16 mouse cellular contexts compared by ENCODE assay signal in the genomic region with DNA sequence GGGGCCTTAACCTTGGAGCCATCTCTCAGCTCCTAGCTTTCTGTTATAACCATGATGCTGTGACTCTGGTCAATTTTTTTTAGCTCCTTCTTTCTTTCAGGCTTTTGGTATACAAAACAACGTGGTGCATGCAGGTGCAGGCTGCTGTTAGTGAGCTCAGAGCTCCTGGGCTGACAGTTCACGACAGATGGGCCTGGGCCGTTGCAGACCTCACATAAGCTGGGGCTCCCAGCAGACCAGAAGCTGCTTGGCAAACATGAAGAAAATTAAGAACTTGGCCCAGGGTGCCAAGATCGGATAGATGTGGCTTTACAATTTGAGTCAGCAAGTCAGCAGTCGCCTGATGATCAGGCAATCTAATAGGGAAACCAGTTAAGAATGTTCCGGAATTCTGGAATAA.
"Had no signal": no experiment of that assay in that cellular context is flagged by ENCODE, and none has a peak within 500 bp of the region (broad histone marks: within the 10 kb centered on the region; RNA-seq: fewer than 3 reads in every experiment).

No protein-coding gene starts in this region.

- H3K9ac ChIP-seq: liver, postnatal 0 days; lung, embryonic 15.5 days; midbrain, embryonic 12.5 days; neural tube, embryonic 12.5 days; stomach, embryonic 15.5 days had no signal

- H3K27ac ChIP-seq: lung, embryonic 15.5 days; macrophage; midbrain, embryonic 12.5 days; neural tube, embryonic 12.5 days; stomach, embryonic 15.5 days; stomach, postnatal 0 days had no signal

- H3K4me2 ChIP-seq: lung, embryonic 15.5 days; midbrain, embryonic 12.5 days; neural tube, embryonic 12.5 days; stomach, embryonic 15.5 days had no signal

- DNase-seq: liver, postnatal 0 days; lung, adult 2 months; lung, postnatal 14 days; lung, postnatal 36 days; right cerebral cortex, postnatal 14 days; thymus, adult 2 months; thymus, postnatal 25 days; thymus, postnatal 4 days had no signal

- H3K27me3 ChIP-seq: lung, embryonic 15.5 days; megakaryocyte, embryonic 14.5 days; midbrain, embryonic 12.5 days; neural tube, embryonic 12.5 days; stomach, embryonic 15.5 days had no signal

- H3K9me3 ChIP-seq: lung, embryonic 15.5 days; midbrain, embryonic 12.5 days; neural tube, embryonic 12.5 days; stomach, embryonic 15.5 days had no signal

- H3K4me1 ChIP-seq: lung, embryonic 15.5 days; megakaryocyte, embryonic 14.5 days; stomach, embryonic 15.5 days had no signal

- H3K36me3 ChIP-seq: lung, embryonic 15.5 days; midbrain, embryonic 12.5 days; neural tube, embryonic 12.5 days; stomach, embryonic 15.5 days had no signal

- H3K4me3 ChIP-seq: lung, embryonic 15.5 days; megakaryocyte, embryonic 14.5 days; midbrain, embryonic 12.5 days; neural tube, embryonic 12.5 days; stomach, embryonic 15.5 days had no signal

- ATAC-seq: liver, postnatal 0 days; lung, postnatal 0 days had no signal
